Mouse (Mus musculus): ENCODE data around the gene 1700024G13Rik.

- TF ChIP-seq POLR2A (IDR thresholded peaks at IDR 0.05; ENCODE audit: low read depth, low read length) (no peak), CTCF (IDR thresholded peaks at IDR 0.05; ENCODE audit: extremely low read depth, insufficient read depth, insufficient read length, insufficient replicate concordance) (no peak)
Measured at GRCm38 (mm10) chr14:32388196-32388595, at the start of gene 1700024G13Rik.

Measured in spleen, adult 2 months (tissue).